Mouse (Mus musculus): ENCODE results near the gene Ldhb.

GRCm38 (mm10) chr6:142511516-142512135 is 3.9 kb upstream of the Ldhb start:
- no peak for TF ChIP-seq POLR2A (IDR thresholded peaks at IDR 0.05; ENCODE audit: extremely low read depth, insufficient read depth, low read length)
- TF ChIP-seq CTCF (IDR thresholded peaks at IDR 0.05; ENCODE audit: low read depth, low read length): no peak
